Mouse (Mus musculus): Measurements from ENCODE around the gene Cdh24. TPM values are rescaled to one million over a fixed set of nuclear protein-coding genes. Genes with fewer than 3 reads are reported as not detected.

Cdh24 gene
- not detected for polyA plus RNA-seq (2014; fragmentation: Illumina TruSeq; extraction: RNeasy Lipid Tissue Mini Kit (QIAGEN cat#74804); ENCODE audit: low read depth, low replicate concordance)

DNA sequence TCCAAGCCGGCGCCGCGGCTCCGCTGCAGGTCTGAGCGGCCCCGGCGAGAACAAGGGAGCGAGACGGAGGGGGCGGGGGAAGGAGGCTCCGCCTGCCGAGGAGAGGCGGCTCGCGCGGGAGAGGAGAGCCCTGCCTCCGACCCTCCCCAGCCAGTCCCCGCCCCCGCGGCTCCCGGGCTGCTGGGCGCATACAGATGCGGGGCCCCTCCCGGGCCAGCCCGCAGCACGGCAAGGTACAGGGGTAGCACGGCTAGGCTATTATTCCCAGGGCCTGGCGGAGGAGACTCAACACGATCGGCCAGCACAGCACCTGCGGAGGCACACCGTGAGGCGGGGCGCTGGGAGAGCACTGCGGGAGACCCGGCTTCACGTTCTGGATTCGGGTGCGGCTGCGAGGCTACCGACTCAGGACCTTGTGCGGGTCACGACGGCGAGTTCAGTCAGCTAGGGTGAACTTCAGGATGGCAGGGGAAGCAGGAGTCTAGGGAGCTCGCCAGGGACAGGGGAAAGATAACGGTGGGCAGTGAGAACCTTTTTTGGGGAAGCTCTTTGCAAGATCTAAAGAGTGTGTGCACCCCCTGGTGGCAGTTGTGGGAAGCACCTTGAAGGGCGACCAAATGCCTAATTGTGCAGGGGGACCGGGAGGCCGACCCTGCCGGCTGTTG lies at the start of gene Cdh24:
Gene Cdh24 (minus strand): TSS at position 60 of the 665 bp plus-strand sequence.

DNA sequence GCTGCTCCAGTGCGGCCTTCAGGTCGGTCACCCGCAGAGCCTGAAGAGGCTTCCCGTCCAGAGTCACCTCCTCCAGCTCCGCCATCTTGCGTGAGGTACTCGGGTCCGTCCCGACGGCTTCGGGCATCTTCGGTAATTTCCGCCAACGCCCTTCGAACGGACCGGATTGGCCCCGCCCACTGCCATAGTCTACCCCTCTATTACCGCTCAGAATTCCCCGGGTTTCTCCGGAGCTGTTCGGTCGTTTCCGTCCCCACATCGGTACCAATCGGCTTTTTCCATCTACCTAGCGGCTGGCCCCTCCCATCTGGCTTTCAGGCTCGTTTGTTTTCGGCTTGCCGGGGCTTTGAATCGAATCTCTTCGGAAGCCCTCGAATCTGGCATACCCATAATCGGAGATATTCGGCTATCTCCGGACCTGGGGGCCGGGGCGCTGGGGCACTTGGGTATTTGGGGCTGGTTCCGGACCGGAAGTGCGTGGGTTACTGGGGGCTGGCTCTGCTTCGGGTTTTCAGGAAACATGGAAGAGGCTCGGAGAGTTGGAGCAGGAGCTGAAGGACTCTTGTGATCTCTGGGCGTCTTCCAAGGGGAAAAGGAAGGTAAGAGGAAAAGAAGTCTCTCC lies 45.5 kb upstream of the Cdh24 start, which contains the start of gene Acin1:
Gene Acin1 (minus strand): TSS at position 410 of the 622 bp plus-strand sequence.

GRCm38 (mm10) chr14:54686063-54686521 lies 44.9 kb upstream of the Cdh24 start, which contains the start of gene 1700123O20Rik:
Gene 1700123O20Rik (plus strand): TSS chr14:54686216.

GRCm38 (mm10) chr14:54640946-54641304 lies 239 bp downstream of the Cdh24 start, which contains the start of gene Gm17606:
Gene Gm17606 (plus strand): TSS chr14:54640952.

DNA sequence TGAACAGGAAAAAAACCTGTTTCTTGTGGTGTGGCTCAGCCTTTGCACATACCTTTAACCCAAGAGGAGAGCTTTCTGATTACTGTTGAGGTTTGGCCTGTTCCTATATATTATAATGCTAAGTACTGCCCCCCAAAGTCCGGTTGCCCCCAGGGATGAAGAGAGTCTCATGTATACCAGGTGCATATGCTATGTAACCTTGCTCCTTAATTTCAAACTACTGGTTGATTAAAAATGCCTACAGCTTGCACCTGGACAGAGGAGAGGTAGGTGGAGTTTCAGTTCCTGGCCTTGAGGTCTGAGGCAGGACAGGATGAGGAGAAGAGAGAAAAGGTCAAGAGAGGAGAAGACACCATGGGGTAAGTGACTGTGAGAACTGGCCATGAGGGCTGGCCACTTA lies 20.0 kb downstream of the Cdh24 start, which contains the start of gene Psmb11:
Gene Psmb11 (plus strand): TSS at position 301 of the 400 bp plus-strand sequence.

DNA sequence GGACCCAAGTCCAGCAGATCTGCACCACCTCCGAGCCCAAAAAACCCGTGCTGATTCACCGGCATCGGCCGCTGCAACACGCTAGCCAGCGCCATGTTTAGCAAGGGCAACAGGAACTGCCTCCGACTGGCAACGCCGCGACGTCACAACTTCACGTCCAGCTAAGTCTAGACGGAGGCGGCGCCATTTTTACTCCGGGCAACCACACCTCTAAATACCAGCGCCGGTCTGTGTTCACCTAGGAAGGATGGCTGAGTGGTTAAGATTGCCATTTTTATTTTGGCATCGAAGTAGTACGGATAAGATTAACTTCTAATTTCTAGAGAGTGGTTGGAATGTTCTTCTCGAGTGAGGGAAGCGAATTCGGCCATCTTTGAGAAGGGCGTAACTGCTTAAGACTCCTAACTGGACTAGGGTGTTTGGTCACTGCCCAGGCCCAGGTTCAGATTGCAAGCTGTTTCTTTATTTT lies 23.2 kb downstream of the Cdh24 start, which contains the start of gene Psmb5:
Gene Psmb5 (minus strand): TSS at position 126 of the 469 bp plus-strand sequence.

GRCm38 (mm10) chr14:54605752-54606321 lies 35.3 kb downstream of the Cdh24 start, which contains the start of gene 4931414P19Rik:
Gene 4931414P19Rik (minus strand): TSS chr14:54605993.

Other genes with a start within 250 kb of the Cdh24 start
- 50.5 TPM for gene Slc7a7, start 223.6 kb downstream of the Cdh24 start, polyA plus RNA-seq (2014; fragmentation: Illumina TruSeq; extraction: RNeasy Lipid Tissue Mini Kit (QIAGEN cat#74804); ENCODE audit: low read depth, low replicate concordance)
- 47.3 TPM for gene Mrpl52, start 214.5 kb downstream of the Cdh24 start, polyA plus RNA-seq (2014; fragmentation: Illumina TruSeq; extraction: RNeasy Lipid Tissue Mini Kit (QIAGEN cat#74804); ENCODE audit: low read depth, low replicate concordance)
- 6.0 TPM for gene Mmp14, start 209.8 kb downstream of the Cdh24 start, polyA plus RNA-seq (2014; fragmentation: Illumina TruSeq; extraction: RNeasy Lipid Tissue Mini Kit (QIAGEN cat#74804); ENCODE audit: low read depth, low replicate concordance)
- gene Lrp10, start 177.2 kb downstream of the Cdh24 start, polyA plus RNA-seq (2014; fragmentation: Illumina TruSeq; extraction: RNeasy Lipid Tissue Mini Kit (QIAGEN cat#74804); ENCODE audit: low read depth, low replicate concordance): 4.0 TPM
- not detected for gene Rem2, start 165.3 kb downstream of the Cdh24 start, polyA plus RNA-seq (2014; fragmentation: Illumina TruSeq; extraction: RNeasy Lipid Tissue Mini Kit (QIAGEN cat#74804); ENCODE audit: low read depth, low replicate concordance)
- gene Prmt5, start 123.8 kb downstream of the Cdh24 start, polyA plus RNA-seq (2014; fragmentation: Illumina TruSeq; extraction: RNeasy Lipid Tissue Mini Kit (QIAGEN cat#74804); ENCODE audit: low read depth, low replicate concordance): 43.0 TPM
- 3.4 TPM for gene Haus4, start 86.7 kb downstream of the Cdh24 start, polyA plus RNA-seq (2014; fragmentation: Illumina TruSeq; extraction: RNeasy Lipid Tissue Mini Kit (QIAGEN cat#74804); ENCODE audit: low read depth, low replicate concordance)
- gene Ajuba, start 63.8 kb downstream of the Cdh24 start, polyA plus RNA-seq (2014; fragmentation: Illumina TruSeq; extraction: RNeasy Lipid Tissue Mini Kit (QIAGEN cat#74804); ENCODE audit: low read depth, low replicate concordance): 7.9 TPM
- 2.3 TPM for gene 4931414P19Rik, start 35.4 kb downstream of the Cdh24 start, polyA plus RNA-seq (2014; fragmentation: Illumina TruSeq; extraction: RNeasy Lipid Tissue Mini Kit (QIAGEN cat#74804); ENCODE audit: low read depth, low replicate concordance)
- 3.2 TPM for gene Psmb5, start 23.3 kb downstream of the Cdh24 start, polyA plus RNA-seq (2014; fragmentation: Illumina TruSeq; extraction: RNeasy Lipid Tissue Mini Kit (QIAGEN cat#74804); ENCODE audit: low read depth, low replicate concordance)
- gene Psmb11, start 19.9 kb downstream of the Cdh24 start, polyA plus RNA-seq (2014; fragmentation: Illumina TruSeq; extraction: RNeasy Lipid Tissue Mini Kit (QIAGEN cat#74804); ENCODE audit: low read depth, low replicate concordance): not detected
- gene Gm17606, start 412 bp downstream of the Cdh24 start, polyA plus RNA-seq (2014; fragmentation: Illumina TruSeq; extraction: RNeasy Lipid Tissue Mini Kit (QIAGEN cat#74804); ENCODE audit: low read depth, low replicate concordance): not detected
- 18.0 TPM for gene 1700123O20Rik, start 44.9 kb upstream of the Cdh24 start, polyA plus RNA-seq (2014; fragmentation: Illumina TruSeq; extraction: RNeasy Lipid Tissue Mini Kit (QIAGEN cat#74804); ENCODE audit: low read depth, low replicate concordance)
- gene Acin1, start 45.6 kb upstream of the Cdh24 start, polyA plus RNA-seq (2014; fragmentation: Illumina TruSeq; extraction: RNeasy Lipid Tissue Mini Kit (QIAGEN cat#74804); ENCODE audit: low read depth, low replicate concordance): 110 TPM
- gene Gm29776, start 57.5 kb upstream of the Cdh24 start, polyA plus RNA-seq (2014; fragmentation: Illumina TruSeq; extraction: RNeasy Lipid Tissue Mini Kit (QIAGEN cat#74804); ENCODE audit: low read depth, low replicate concordance): not detected
- not detected for gene Cebpe, start 70.8 kb upstream of the Cdh24 start, polyA plus RNA-seq (2014; fragmentation: Illumina TruSeq; extraction: RNeasy Lipid Tissue Mini Kit (QIAGEN cat#74804); ENCODE audit: low read depth, low replicate concordance)
- 51.3 TPM for gene Slc7a8, start 140.6 kb upstream of the Cdh24 start, polyA plus RNA-seq (2014; fragmentation: Illumina TruSeq; extraction: RNeasy Lipid Tissue Mini Kit (QIAGEN cat#74804); ENCODE audit: low read depth, low replicate concordance)
- 2.4 TPM for gene Rnf212b, start 172.8 kb upstream of the Cdh24 start, polyA plus RNA-seq (2014; fragmentation: Illumina TruSeq; extraction: RNeasy Lipid Tissue Mini Kit (QIAGEN cat#74804); ENCODE audit: low read depth, low replicate concordance)
- 14.8 TPM for gene Homez, start 229.6 kb upstream of the Cdh24 start, polyA plus RNA-seq (2014; fragmentation: Illumina TruSeq; extraction: RNeasy Lipid Tissue Mini Kit (QIAGEN cat#74804); ENCODE audit: low read depth, low replicate concordance)
- 11.4 TPM for gene Ppp1r3e, start 236.2 kb upstream of the Cdh24 start, polyA plus RNA-seq (2014; fragmentation: Illumina TruSeq; extraction: RNeasy Lipid Tissue Mini Kit (QIAGEN cat#74804); ENCODE audit: low read depth, low replicate concordance)
- gene Bcl2l2, start 242.0 kb upstream of the Cdh24 start, polyA plus RNA-seq (2014; fragmentation: Illumina TruSeq; extraction: RNeasy Lipid Tissue Mini Kit (QIAGEN cat#74804); ENCODE audit: low read depth, low replicate concordance): 15.8 TPM
- gene Gm20521, start 242.1 kb upstream of the Cdh24 start, polyA plus RNA-seq (2014; fragmentation: Illumina TruSeq; extraction: RNeasy Lipid Tissue Mini Kit (QIAGEN cat#74804); ENCODE audit: low read depth, low replicate concordance): not detected

All from kidney, adult 10 weeks (tissue).